Mouse (Mus musculus) liver, embryonic 14.5 days (tissue): ENCODE results near the gene Klhdc2. TPM values are rescaled to one million over a fixed set of nuclear protein-coding genes. Genes with fewer than 3 reads are reported as not detected.

Experiments
- ATAC-seq: fragments of 200-750 bp; cut with Nextera tagmentation; 2 replicates; pipeline ENCODE4 v1.8.0; 2017; ENCODE audit warnings: moderate number of reproducible peaks, mild to moderate bottlenecking, moderate library complexity; ENCODE audit not compliant: insufficient read depth
- DNase-seq, 3 experiments: peaks; one replicate each; pipeline ENCODE4 v3.0.0-alpha.2; 2012 to 2013; ENCODE audit warnings: low read depth in 3 of 3, low spot score in 3 of 3
- H3K27ac ChIP-seq: fragments of 300-500 bp; sonication (generic); 2 replicates; pipeline ENCODE4 v1.5.1; 2014; ENCODE audit warnings: moderate library complexity, mild to moderate bottlenecking, control low read depth, inconsistent platforms
- H3K27me3 ChIP-seq: fragments of 300-500 bp; sonication (generic); 2 replicates; pipeline ENCODE4 v1.6.1; 2014; ENCODE audit warnings: mild to moderate bottlenecking, low read length, moderate library complexity; ENCODE audit not compliant: control insufficient read depth, insufficient read depth
- H3K36me3 ChIP-seq: fragments of 300-500 bp; sonication (generic); replicated peaks from 2 replicates; pipeline ENCODE4 v1.6.1; 2014; ENCODE audit warnings: low read depth; ENCODE audit not compliant: control insufficient read depth, insufficient read depth
- H3K4me1 ChIP-seq, 2 experiments: fragments of 200-500 bp in 1 of 2; fragments of 300-500 bp in 1 of 2; sonication (generic) in 1 of 2; replicated peaks; 2 replicates each; pipeline ENCODE4 v1.6.1; 2012 to 2014; ENCODE audit warnings: antibody characterized with exemption in 1 of 2, inconsistent platforms in 1 of 2, low read length in 1 of 2; ENCODE audit not compliant: control insufficient read depth in 2 of 2, insufficient read depth in 2 of 2
- H3K4me2 ChIP-seq: fragments of 300-500 bp; sonication (generic); 2 replicates; pipeline ENCODE4 v1.6.1; 2014; ENCODE audit warnings: low read depth, mild to moderate bottlenecking, control low read depth, moderate library complexity
- H3K4me3 ChIP-seq, 2 experiments: fragments of 200-500 bp in 1 of 2; fragments of 300-500 bp in 1 of 2; sonication (generic) in 1 of 2; 2 replicates each; pipeline ENCODE4 v1.5.1; 2012 to 2014; ENCODE audit warnings: low read depth in 2 of 2, low read length in 2 of 2, mild to moderate bottlenecking in 2 of 2, control low read depth in 1 of 2, inconsistent platforms in 1 of 2, moderate library complexity in 1 of 2; ENCODE audit not compliant: insufficient read depth in 1 of 2
- H3K9ac ChIP-seq: fragments of 300-500 bp; sonication (generic); replicated peaks from 2 replicates; pipeline ENCODE4 v1.6.1; 2014; ENCODE audit warnings: mild to moderate bottlenecking, control low read depth, moderate library complexity
- H3K9me3 ChIP-seq: fragments of 300-500 bp; sonication (generic); 2 replicates; pipeline ENCODE4 v1.6.1; 2016; ENCODE audit warnings: low read length, mixed read lengths; ENCODE audit not compliant: control insufficient read depth
- CTCF ChIP-seq: IDR thresholded peaks from 2 replicates; pipeline ENCODE4 v1.5.1; 2016; ENCODE audit warnings: antibody characterized with exemption, low read depth, control low read depth
- EP300 ChIP-seq: IDR thresholded peaks from 2 replicates; pipeline ENCODE4 v1.6.1; 2016; ENCODE audit warnings: antibody characterized with exemption, low read depth
- WGBS: fragments of 180-500 bp; shearing (Covaris S2); extraction: QIAGEN DNeasy Blood & Tissue Kit; methylation state at CpG from one replicate; pipeline ENCODE4 v1.1.7; 2014; ENCODE audit not compliant: insufficient replicate concordance; 5-methylcytosine and 5-hydroxymethylcytosine counted together
- polyA plus RNA-seq, 2 experiments: library from polyadenylated mRNA; depleted of rRNA in 1 of 2; stranded (reverse) in 1 of 2; unstranded in 1 of 2; fragments of >200 nt; fragmentation: Nextera tagmentation in 1 of 2; extraction: Ambion mirVana in 1 of 2; gene quantifications; 2 replicates each; pipeline versions ENCODE4 v1.2.1 to v1.2.3; 2012 to 2014

Gene Klhdc2
- polyA plus RNA-seq, 2 experiments, result 43.4 to 84.9 TPM

- WGBS, result 84% methylated on average over 5 of the region's 5 CpGs
- H3K9ac ChIP-seq, result no peak overlapping the region
These were observed 34.2 kb upstream of the Klhdc2 start for GRCm38 (mm10) chr12:69262251-69262650.

GRCm38 (mm10) chr12:69265031-69265430 is 31.4 kb upstream of the Klhdc2 start:
- Histone ChIP-seq H3K4me1 (no peaks in the 10 kb centered on the region), H3K27me3 (no peaks in the 10 kb centered on the region), H3K9me3 (no peaks in the 10 kb centered on the region), H3K36me3 (no peaks in the 10 kb centered on the region), H3K4me3 (no peak overlapping the region), H3K9ac (no peak overlapping the region), H3K4me2 (no peak overlapping the region), H3K27ac (no peak overlapping the region)
- 78% methylated on average over 3 of the region's 3 CpGs for WGBS
- no peak for DNase-seq
- TF ChIP-seq EP300 (no peak), CTCF (no peak)
- no peak for ATAC-seq

More at GRCm38 (mm10) chr12:69262251-69262650, 34.2 kb upstream of the Klhdc2 start:
- no peak for ATAC-seq
- no peak overlapping the region for H3K4me2 ChIP-seq
- no peak overlapping the region for H3K27ac ChIP-seq
- no peaks in the 10 kb centered on the region for H3K9me3 ChIP-seq
- no peaks in the 10 kb centered on the region for H3K36me3 ChIP-seq
- no peak for TF ChIP-seq CTCF
- TF ChIP-seq EP300, result no peak
- H3K4me1 ChIP-seq, result peaks cover 2 to 3% of the 10 kb centered on the region in 2 experiments; a peak in 1 of 4 replicates
- no peaks in the 10 kb centered on the region for H3K27me3 ChIP-seq
- no peak for DNase-seq
- H3K4me3 ChIP-seq, result no peak overlapping the region

GRCm38 (mm10) chr12:69267956-69268632 is 28.4 kb upstream of the Klhdc2 start:
- no peak overlapping the region for H3K9ac ChIP-seq
- no peak overlapping the region for H3K4me2 ChIP-seq
- no peaks in the 10 kb centered on the region for H3K27me3 ChIP-seq
- H3K9me3 ChIP-seq, result no peaks in the 10 kb centered on the region
- 75% methylated on average over 11 of the region's 11 CpGs for WGBS
- H3K27ac ChIP-seq, result no peak overlapping the region
- no peak for ATAC-seq
- H3K36me3 ChIP-seq, result no peaks in the 10 kb centered on the region
- H3K4me3 ChIP-seq, result no peak overlapping the region
- DNase-seq, result no peak
- TF ChIP-seq EP300 (no peak), CTCF (no peak)
- no peaks in the 10 kb centered on the region for H3K4me1 ChIP-seq

- Histone ChIP-seq H3K36me3 (no peaks in the 10 kb centered on the region), H3K9me3 (no peaks in the 10 kb centered on the region), H3K27ac (no peak overlapping the region), H3K4me3 (no peak overlapping the region), H3K4me2 (no peak overlapping the region), H3K4me1 (no peaks in the 10 kb centered on the region), H3K27me3 (no peaks in the 10 kb centered on the region), H3K9ac (no peak overlapping the region)
- TF ChIP-seq EP300 (no peak), CTCF (no peak)
- 83% methylated on average over 2 of the region's 2 CpGs for WGBS
- no peak for ATAC-seq
- no peak for DNase-seq
These were observed 27.5 kb upstream of the Klhdc2 start for GRCm38 (mm10) chr12:69268956-69269355.

GRCm38 (mm10) chr12:69279931-69280469 is 16.5 kb upstream of the Klhdc2 start:
- Histone ChIP-seq H3K4me3 (no peak overlapping the region), H3K4me2 (no peak overlapping the region), H3K27me3 (no peaks in the 10 kb centered on the region), H3K9me3 (no peaks in the 10 kb centered on the region), H3K36me3 (no peaks in the 10 kb centered on the region), H3K4me1 (peaks cover 0 to 2% of the 10 kb centered on the region in 2 experiments; a peak in 1 of 4 replicates), H3K27ac (no peak overlapping the region), H3K9ac (no peak overlapping the region)
- no peak for ATAC-seq
- TF ChIP-seq CTCF (no peak), EP300 (no peak)
- DNase-seq, result no peak
- 10% methylated on average over 1 of the region's 1 CpGs for WGBS
